Mouse (Mus musculus): Measurements from ENCODE around the gene Sms.
A peak's percentile ranks its signal among the peaks of the same experiment; 100 is the strongest.

Gene Sms

GRCm38 (mm10) chrX:157491944-157492726 lies at the start of gene Sms:
Gene Sms, minus strand, starts transcription at chrX:157492287.
- peak; percentile 67 for DNase-seq

GRCm38 (mm10) chrX:157506400-157506799 lies 14.3 kb upstream of the Sms start:
- DNase-seq: no peak

- no peak for DNase-seq
Measured at GRCm38 (mm10) chrX:157504506-157504905, 12.4 kb upstream of the Sms start.

- no peak for DNase-seq
Measured at GRCm38 (mm10) chrX:157501871-157502270, 9.8 kb upstream of the Sms start.

- DNase-seq: no peak
Measured at GRCm38 (mm10) chrX:157500004-157500403, 7.9 kb upstream of the Sms start.

GRCm38 (mm10) chrX:157493159-157493558 lies 1.1 kb upstream of the Sms start:
- no peak for DNase-seq

- DNase-seq: peak; percentile 22
Measured at GRCm38 (mm10) chrX:157491145-157491935, 747 bp downstream of the Sms start.

GRCm38 (mm10) chrX:157490769-157491144 lies 1.3 kb downstream of the Sms start:
- no peak for DNase-seq

- DNase-seq: peak; percentile 38
Measured at GRCm38 (mm10) chrX:157489871-157490721, 2.0 kb downstream of the Sms start.

- no peak for DNase-seq
Measured at GRCm38 (mm10) chrX:157488831-157489230, 3.3 kb downstream of the Sms start.

- DNase-seq: peak; percentile 67
Measured at GRCm38 (mm10) chrX:157486765-157487164, 5.3 kb downstream of the Sms start.

GRCm38 (mm10) chrX:157482842-157483241 lies 9.2 kb downstream of the Sms start:
- DNase-seq: no peak

GRCm38 (mm10) chrX:157481860-157482259 lies 10.2 kb downstream of the Sms start:
- no peak for DNase-seq

GRCm38 (mm10) chrX:157477328-157477727 lies 14.8 kb downstream of the Sms start:
- no peak for DNase-seq

- DNase-seq: no peak
Measured at GRCm38 (mm10) chrX:157476153-157476810, 15.8 kb downstream of the Sms start.

- no peak for DNase-seq
Measured at GRCm38 (mm10) chrX:157471711-157472660, 20.1 kb downstream of the Sms start.

- DNase-seq: no peak
Measured at GRCm38 (mm10) chrX:157468795-157469194, 23.3 kb downstream of the Sms start.

- DNase-seq: no peak
Measured at GRCm38 (mm10) chrX:157468055-157468454, 24.0 kb downstream of the Sms start.

- DNase-seq: no peak
Measured at GRCm38 (mm10) chrX:157465949-157466348, 26.1 kb downstream of the Sms start.

GRCm38 (mm10) chrX:157462716-157463115 lies 29.4 kb downstream of the Sms start:
- peak; percentile 35 for DNase-seq

- DNase-seq: peak; percentile 60
Measured at GRCm38 (mm10) chrX:157454430-157454829, 37.7 kb downstream of the Sms start.

All from lung, postnatal 36 days (tissue).